Comparison of ENCODE assay signal across 21 mouse cellular contexts in the genomic region with DNA sequence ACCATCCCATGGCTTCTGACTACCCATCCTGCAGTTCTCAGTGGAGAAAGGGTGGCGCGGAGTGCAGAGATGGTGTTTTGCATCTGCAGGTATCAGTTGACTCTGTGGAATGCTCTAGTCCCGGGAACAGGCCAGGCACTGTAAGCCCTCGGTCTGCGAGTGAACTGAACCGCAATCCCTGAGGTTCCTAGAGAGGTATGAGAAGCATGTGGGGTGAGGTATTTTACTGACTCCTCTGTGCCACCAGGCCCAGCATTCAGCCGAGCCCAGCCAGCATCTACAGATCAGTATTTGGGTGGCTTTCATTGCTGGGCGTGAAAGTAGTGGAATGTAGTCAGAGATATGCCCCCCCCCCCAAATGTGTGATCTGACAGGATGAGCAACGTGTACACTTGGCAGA. TPM values are rescaled to one million over a fixed set of nuclear protein-coding genes. Genes with fewer than 3 reads are reported as not detected.
DNase-seq lines count a peak whose midpoint lies in the region; ATAC-seq and TF ChIP-seq lines count a peak whose summit lies in the region.
"Had no signal": no experiment of that assay in that cellular context is flagged by ENCODE, and none has a peak within 500 bp of the region (broad histone marks: within the 10 kb centered on the region; RNA-seq: fewer than 3 reads in every experiment).

No protein-coding gene starts in this region.

- H3K9ac ChIP-seq in heart, embryonic 13.5 days, result peak overlapping the region; percentile 47
- no peak overlapping the region for H3K9ac ChIP-seq in kidney, embryonic 15.5 days
- no peak overlapping the region for H3K9ac ChIP-seq in limb, embryonic 13.5 days
- H3K9ac ChIP-seq: hindbrain, embryonic 14.5 days; intestine, embryonic 15.5 days; liver, postnatal 0 days had no signal

- no peaks in the 10 kb centered on the region for H3K27me3 ChIP-seq in heart, embryonic 13.5 days (replicated peaks)
- no peaks in the 10 kb centered on the region for H3K27me3 ChIP-seq in kidney, embryonic 15.5 days
- H3K27me3 ChIP-seq in Patski, result no peaks in the 10 kb centered on the region
- H3K27me3 ChIP-seq in limb, embryonic 13.5 days, result no peaks in the 10 kb centered on the region
- H3K27me3 ChIP-seq: intestine, embryonic 15.5 days had no signal

- no peak for DNase-seq in heart, adult 8-10 months (ENCODE audit: low spot score)
- no peak for DNase-seq in kidney, adult 9 months
- DNase-seq in Patski (ENCODE audit: low read depth, low spot score), result peak; percentile 47
- DNase-seq: adrenal gland, postnatal 14 days; cerebellum, adult 18-20 months; cerebellum, postnatal 25 days; gastrocnemius, postnatal 36 days; liver, postnatal 0 days; lung, postnatal 4 days; right cerebral cortex, postnatal 25 days; thymus, adult 18-20 months; thymus, postnatal 4 days had no signal

- H3K27ac ChIP-seq in heart, embryonic 13.5 days (replicated peaks), result peak overlapping the region; percentile 86
- no peak overlapping the region for H3K27ac ChIP-seq in kidney, embryonic 15.5 days
- H3K27ac ChIP-seq in limb, embryonic 13.5 days, result no peak overlapping the region; the same call in 1 of the 2 replicates
- H3K27ac ChIP-seq: hindbrain, embryonic 14.5 days; intestine, embryonic 15.5 days; midbrain, embryonic 10.5 days had no signal

- no peaks in the 10 kb centered on the region for H3K36me3 ChIP-seq in heart, embryonic 13.5 days
- H3K36me3 ChIP-seq in kidney, embryonic 15.5 days, result no peaks in the 10 kb centered on the region
- H3K36me3 ChIP-seq in limb, embryonic 13.5 days, result no peaks in the 10 kb centered on the region
- H3K36me3 ChIP-seq: intestine, embryonic 15.5 days; midbrain, embryonic 10.5 days had no signal

- H3K9me3 ChIP-seq in heart, embryonic 13.5 days, result no peaks in the 10 kb centered on the region
- no peaks in the 10 kb centered on the region for H3K9me3 ChIP-seq in kidney, embryonic 15.5 days (replicated peaks)
- no peaks in the 10 kb centered on the region for H3K9me3 ChIP-seq in limb, embryonic 13.5 days
- H3K9me3 ChIP-seq: intestine, embryonic 15.5 days; midbrain, embryonic 10.5 days had no signal

- CTCF ChIA-PET in Patski (lab: Charles Lee), result no interaction called here

- POLR2A ChIA-PET in Patski (lab: Charles Lee), result interaction anchor here (0.9 kb wide), 1 partner anchor 102 kb away, joined by 3 read pairs; no protein-coding TSS in a partner anchor

- peaks cover 65% of the 10 kb centered on the region for H3K4me1 ChIP-seq in heart, embryonic 13.5 days
- peaks cover 17% of the 10 kb centered on the region for H3K4me1 ChIP-seq in kidney, embryonic 15.5 days
- H3K4me1 ChIP-seq in limb, embryonic 13.5 days, result peaks cover 17% of the 10 kb centered on the region; the same call in 1 of the 2 replicates
- H3K4me1 ChIP-seq: intestine, embryonic 15.5 days had no signal

- peak overlapping the region; percentile 45 for H3K4me2 ChIP-seq in heart, embryonic 13.5 days
- H3K4me2 ChIP-seq in kidney, embryonic 15.5 days, result no peak overlapping the region
- H3K4me2 ChIP-seq in limb, embryonic 13.5 days (replicated peaks), result no peak overlapping the region
- H3K4me2 ChIP-seq: hindbrain, embryonic 14.5 days; intestine, embryonic 15.5 days had no signal

- no peak for ATAC-seq in heart, embryonic 13.5 days (ENCODE audit: extremely low read depth, insufficient number of reproducible peaks, low FRiP score, low TSS enrichment)
- 0 out of 2 replicates have a peak, but pooled peaks have one; percentile 40 for ATAC-seq in kidney, embryonic 15.5 days (replicated peaks; ENCODE audit: low FRiP score)
- ATAC-seq in Patski, result peak; percentile 98
- ATAC-seq in limb, embryonic 13.5 days (ENCODE audit: low FRiP score, low read depth), result peak; percentile 63; the same call in 1 of the 2 replicates
- no peak for ATAC-seq in granulocyte monocyte progenitor cell, adult 5-6 weeks (replicated peaks; ENCODE audit: poor library complexity, severe bottlenecking)
- ATAC-seq: activated CD4-positive, CD25-positive, alpha-beta regulatory T cell, adult 4 months; forebrain, embryonic 14.5 days; intestine, embryonic 15.5 days; liver, postnatal 0 days had no signal

- TF ChIP-seq CTCF in Patski (IDR thresholded peaks at IDR 0.05), result no peak

- no peak overlapping the region for H3K4me3 ChIP-seq in heart, embryonic 13.5 days
- no peak overlapping the region for H3K4me3 ChIP-seq in kidney, embryonic 15.5 days (replicated peaks)
- no peak overlapping the region for H3K4me3 ChIP-seq in limb, embryonic 13.5 days
- H3K4me3 ChIP-seq: intestine, embryonic 15.5 days; midbrain, embryonic 10.5 days had no signal

- in situ Hi-C loops in Patski (cut with MboI; ENCODE audit: low pct_unique_long_range_greater_than_20kb), result loop anchor here (5.0 to 25.0 kb wide), 3 partner anchors 141 to 1116 kb away; partner anchors contain the start of gene Id4

- 28% methylated on average over 9 of the region's 9 CpGs for WGBS in heart, embryonic 13.5 days
- WGBS in kidney, embryonic 15.5 days, result 43% methylated on average over 9 of the region's 9 CpGs
- 32% methylated on average over 9 of the region's 9 CpGs for WGBS in limb, embryonic 13.5 days

RNA-seq across cellular contexts. Expression of gene Rnf144b, which starts 23.5 kb away (rescaled TPM):
- polyA plus RNA-seq in heart, embryonic 13.5 days (2015; fragmentation: Nextera tagmentation; extraction: Ambion mirVana), result 1.4 TPM in 2 replicates
- 10 to 100 TPM; 21.8 to 26.8 (median 26.2) TPM for total RNA-seq in heart, adult 8-10 months (2022)
- 0.69 and 0.71 TPM in 2 replicates for polyA plus RNA-seq in kidney, embryonic 15.5 days (2015; fragmentation: Nextera tagmentation; extraction: Ambion mirVana)
- polyA plus RNA-seq in Patski (2021), result 4.1 TPM
- polyA plus RNA-seq in limb, embryonic 13.5 days (2015; fragmentation: Nextera tagmentation; extraction: Ambion mirVana), result 2.0 and 2.1 TPM in 2 replicates
- 7.8 and 7.9 TPM in 2 replicates for total RNA-seq in granulocyte monocyte progenitor cell, adult 5-6 weeks (2014; fragmentation: Nextera tagmentation)
- 6.9 and 9.1 TPM in 2 replicates for total RNA-seq in granulocyte monocyte progenitor cell, adult 5-6 weeks (2017)

RNA-seq across cellular contexts. Expression of gene Dek, which starts 39.9 kb away (rescaled TPM):
- polyA plus RNA-seq in heart, embryonic 13.5 days (2015; fragmentation: Nextera tagmentation; extraction: Ambion mirVana), result 152 and 167 TPM in 2 replicates
- total RNA-seq in heart, adult 8-10 months (2022), result 10 to 100 TPM; 30.1 to 39.9 (median 31.9) TPM
- polyA plus RNA-seq in kidney, embryonic 15.5 days (2015; fragmentation: Nextera tagmentation; extraction: Ambion mirVana), result 286 and 301 TPM in 2 replicates
- polyA plus RNA-seq in Patski (2021), result 146 TPM
- 345 and 372 TPM in 2 replicates for polyA plus RNA-seq in limb, embryonic 13.5 days (2015; fragmentation: Nextera tagmentation; extraction: Ambion mirVana)
- 263 and 303 TPM in 2 replicates for total RNA-seq in granulocyte monocyte progenitor cell, adult 5-6 weeks (2014; fragmentation: Nextera tagmentation)
- 597 and 629 TPM in 2 replicates for total RNA-seq in granulocyte monocyte progenitor cell, adult 5-6 weeks (2017)

Comparison
In these comparisons a context has a peak if more than half of its experiments do, and no peak if none do; other contexts are left out.
1. ATAC-seq: peak in kidney, embryonic 15.5 days (single experiment), Patski (single experiment) and limb, embryonic 13.5 days (single experiment); none in heart, embryonic 13.5 days (single experiment) and granulocyte monocyte progenitor cell, adult 5-6 weeks (single experiment).